ENCODE assay signal across 8 mouse cellular contexts in genomic region chr12:113119516-113120410, GRCm38 (mm10). TPM values are rescaled to one million over a fixed set of nuclear protein-coding genes. Genes with fewer than 3 reads are reported as not detected.
DNase-seq lines count a peak whose midpoint lies in the region; ATAC-seq and TF ChIP-seq lines count a peak whose summit lies in the region.

No protein-coding gene starts in this region.

- WGBS in embryonic facial prominence, embryonic 10.5 days: 88% methylated on average over 20 of the region's 20 CpGs
- 83% methylated on average over 20 of the region's 20 CpGs for WGBS in kidney, adult 2 months
- 84% methylated on average over 20 of the region's 20 CpGs for WGBS in limb, embryonic 15.5 days
- WGBS in midbrain, embryonic 16.5 days: 87% methylated on average over 20 of the region's 20 CpGs
- 87% methylated on average over 20 of the region's 20 CpGs for WGBS in stomach, embryonic 14.5 days

- no peak for TF ChIP-seq POLR2A in kidney, adult 2 months (IDR thresholded peaks at IDR 0.05; ENCODE audit: low read depth, low read length)

- peak; percentile 85 for DNase-seq in CD4-positive, CD25-positive, alpha-beta regulatory T cell, adult 2 months (ENCODE audit: low read depth, low spot score)
- DNase-seq in adrenal gland, postnatal 10 days: peak; percentile 90
- peak; percentile 81 for DNase-seq in embryonic facial prominence, embryonic 10.5 days (ENCODE audit: low spot score)
- peak; percentile 90 for DNase-seq in heart, adult 8-10 months (ENCODE audit: low spot score)
- peak; percentile 81 for DNase-seq in kidney, adult 2 months

- H3K4me1 ChIP-seq in embryonic facial prominence, embryonic 10.5 days: no peaks in the 10 kb centered on the region
- no peaks in the 10 kb centered on the region for H3K4me1 ChIP-seq in kidney, adult 2 months (ENCODE audit: control insufficient read depth, insufficient read depth, low read length)
- H3K4me1 ChIP-seq in limb, embryonic 15.5 days: peaks cover 3% of the 10 kb centered on the region; the same call in 1 of the 2 replicates
- H3K4me1 ChIP-seq in midbrain, embryonic 16.5 days (ENCODE audit: control insufficient read depth, insufficient read depth, low read length): no peaks in the 10 kb centered on the region
- no peaks in the 10 kb centered on the region for H3K4me1 ChIP-seq in stomach, embryonic 14.5 days (ENCODE audit: control insufficient read depth, insufficient read depth, low read length)

- no peak overlapping the region for H3K4me3 ChIP-seq in embryonic facial prominence, embryonic 10.5 days
- no peak overlapping the region for H3K4me3 ChIP-seq in kidney, adult 2 months (ENCODE audit: insufficient read depth, low read depth, low read length)
- H3K4me3 ChIP-seq in limb, embryonic 15.5 days: no peak overlapping the region
- H3K4me3 ChIP-seq in midbrain, embryonic 16.5 days (ENCODE audit: low read depth, low read length): no peak overlapping the region
- no peak overlapping the region for H3K4me3 ChIP-seq in stomach, embryonic 14.5 days (ENCODE audit: low read depth, low read length)

- no peak overlapping the region for H3K4me2 ChIP-seq in limb, embryonic 15.5 days
- H3K4me2 ChIP-seq in midbrain, embryonic 16.5 days (ENCODE audit: low read length): no peak overlapping the region
- H3K4me2 ChIP-seq in stomach, embryonic 14.5 days (replicated peaks; ENCODE audit: low read depth, low read length): no peak overlapping the region

- 0 out of 2 replicates have a peak, but pooled peaks have one; percentile 33 for ATAC-seq in limb, embryonic 15.5 days (ENCODE audit: insufficient number of reproducible peaks, low FRiP score, low TSS enrichment, low read depth)
- ATAC-seq in midbrain, embryonic 16.5 days: peak; percentile 52
- ATAC-seq in stomach, embryonic 14.5 days (ENCODE audit: insufficient number of reproducible peaks, insufficient read depth, low FRiP score, low read depth): peak; percentile 54; the same call in 1 of the 2 replicates

- no peaks in the 10 kb centered on the region for H3K27me3 ChIP-seq in embryonic facial prominence, embryonic 10.5 days (replicated peaks; ENCODE audit: low read depth, poor library complexity, severe bottlenecking)
- H3K27me3 ChIP-seq in kidney, adult 2 months (replicated peaks; ENCODE audit: control insufficient read depth, insufficient read depth, low read length): no peaks in the 10 kb centered on the region
- H3K27me3 ChIP-seq in limb, embryonic 15.5 days: no peaks in the 10 kb centered on the region
- no peaks in the 10 kb centered on the region for H3K27me3 ChIP-seq in midbrain, embryonic 16.5 days (ENCODE audit: control insufficient read depth, insufficient read depth, low read depth, low read length)
- no peaks in the 10 kb centered on the region for H3K27me3 ChIP-seq in stomach, embryonic 14.5 days (ENCODE audit: control insufficient read depth, insufficient read depth, low read length)

- TF ChIP-seq CTCF in kidney, adult 2 months (conservative IDR thresholded peaks at IDR 0.05; ENCODE audit: insufficient read depth, insufficient read length, low read depth, low read length): peak; percentile 87

- H3K9me3 ChIP-seq in embryonic facial prominence, embryonic 10.5 days: no peaks in the 10 kb centered on the region
- no peaks in the 10 kb centered on the region for H3K9me3 ChIP-seq in limb, embryonic 15.5 days
- H3K9me3 ChIP-seq in midbrain, embryonic 16.5 days (replicated peaks; ENCODE audit: control insufficient read depth, low read length, poor library complexity, severe bottlenecking): no peaks in the 10 kb centered on the region
- H3K9me3 ChIP-seq in stomach, embryonic 14.5 days (ENCODE audit: control insufficient read depth, low read depth, low read length): no peaks in the 10 kb centered on the region

- H3K27ac ChIP-seq in embryonic facial prominence, embryonic 10.5 days (replicated peaks): no peak overlapping the region
- H3K27ac ChIP-seq in kidney, adult 2 months (ENCODE audit: insufficient read depth, low read depth, low read length): no peak overlapping the region
- H3K27ac ChIP-seq in limb, embryonic 15.5 days: no peak overlapping the region
- no peak overlapping the region for H3K27ac ChIP-seq in midbrain, embryonic 16.5 days (ENCODE audit: low read length)
- no peak overlapping the region for H3K27ac ChIP-seq in stomach, embryonic 14.5 days (ENCODE audit: low read length)

- H3K9ac ChIP-seq in limb, embryonic 15.5 days: no peak overlapping the region
- no peak overlapping the region for H3K9ac ChIP-seq in midbrain, embryonic 16.5 days (ENCODE audit: low read depth, low read length)
- no peak overlapping the region for H3K9ac ChIP-seq in stomach, embryonic 14.5 days (replicated peaks; ENCODE audit: low read depth, low read length)

- H3K36me3 ChIP-seq in embryonic facial prominence, embryonic 10.5 days (replicated peaks): peaks cover 98% of the 10 kb centered on the region
- H3K36me3 ChIP-seq in kidney, adult 2 months (ENCODE audit: control insufficient read depth, insufficient read depth, low read length): no peaks in the 10 kb centered on the region
- peaks cover 93% of the 10 kb centered on the region for H3K36me3 ChIP-seq in limb, embryonic 15.5 days
- peaks cover 27% of the 10 kb centered on the region for H3K36me3 ChIP-seq in midbrain, embryonic 16.5 days (ENCODE audit: control insufficient read depth, insufficient read depth, low read length)
- peaks cover 74% of the 10 kb centered on the region for H3K36me3 ChIP-seq in stomach, embryonic 14.5 days (ENCODE audit: control insufficient read depth, insufficient read depth, low read length)

RNA-seq across cellular contexts. Expression of gene Crip2, which starts 20.3 kb away (rescaled TPM):
- total RNA-seq in adrenal gland, postnatal 10 days (2021): 100 to 1,000 TPM; 184 to 199 TPM
- 91.8 and 96.4 TPM in 2 replicates for polyA plus RNA-seq in embryonic facial prominence, embryonic 10.5 days (2016; fragmentation: Nextera tagmentation; extraction: Ambion mirVana)
- 1,000 to 10,000 TPM; 1,612 to 1,913 (median 1,690) TPM for total RNA-seq in heart, adult 8-10 months (2022)
- polyA plus RNA-seq in kidney, adult 2 months (2012; rRNA removed): 221 and 233 TPM in 2 replicates
- 113 and 182 TPM in 2 replicates for polyA plus RNA-seq in limb, embryonic 15.5 days (2015; fragmentation: Nextera tagmentation; extraction: Ambion mirVana)
- polyA plus RNA-seq in midbrain, embryonic 16.5 days (2015; fragmentation: Nextera tagmentation; extraction: Ambion mirVana): 369 and 395 TPM in 2 replicates
- polyA plus RNA-seq in stomach, embryonic 14.5 days (2014; fragmentation: Nextera tagmentation; extraction: Ambion mirVana): 118 and 124 TPM in 2 replicates

RNA-seq across cellular contexts. Expression of gene Mta1, which starts 21.7 kb away (rescaled TPM):
- 10 to 100 TPM; 78.1 to 85.9 TPM for total RNA-seq in adrenal gland, postnatal 10 days (2021)
- polyA plus RNA-seq in embryonic facial prominence, embryonic 10.5 days (2016; fragmentation: Nextera tagmentation; extraction: Ambion mirVana): 20.3 and 21.0 TPM in 2 replicates
- total RNA-seq in heart, adult 8-10 months (2022): 10 to 100 TPM; 45.0 to 47.2 (median 46.1) TPM
- polyA plus RNA-seq in kidney, adult 2 months (2012; rRNA removed): 39.0 and 44.4 TPM in 2 replicates
- polyA plus RNA-seq in limb, embryonic 15.5 days (2015; fragmentation: Nextera tagmentation; extraction: Ambion mirVana): 10.6 and 12.9 TPM in 2 replicates
- polyA plus RNA-seq in midbrain, embryonic 16.5 days (2015; fragmentation: Nextera tagmentation; extraction: Ambion mirVana): 14.4 and 15.9 TPM in 2 replicates
- polyA plus RNA-seq in stomach, embryonic 14.5 days (2014; fragmentation: Nextera tagmentation; extraction: Ambion mirVana): 18.7 and 21.8 TPM in 2 replicates

RNA-seq across cellular contexts. Expression of gene Crip1, which starts 26.4 kb away (rescaled TPM):
- total RNA-seq in adrenal gland, postnatal 10 days (2021): 100 to 1,000 TPM; 151 to 176 TPM
- polyA plus RNA-seq in embryonic facial prominence, embryonic 10.5 days (2016; fragmentation: Nextera tagmentation; extraction: Ambion mirVana): 53.6 and 57.1 TPM in 2 replicates
- total RNA-seq in heart, adult 8-10 months (2022): 100 to 1,000 TPM; 154 to 215 (median 169) TPM
- 195 and 229 TPM in 2 replicates for polyA plus RNA-seq in kidney, adult 2 months (2012; rRNA removed)
- 560 and 613 TPM in 2 replicates for polyA plus RNA-seq in limb, embryonic 15.5 days (2015; fragmentation: Nextera tagmentation; extraction: Ambion mirVana)
- 16.8 and 23.3 TPM in 2 replicates for polyA plus RNA-seq in midbrain, embryonic 16.5 days (2015; fragmentation: Nextera tagmentation; extraction: Ambion mirVana)
- 233 and 261 TPM in 2 replicates for polyA plus RNA-seq in stomach, embryonic 14.5 days (2014; fragmentation: Nextera tagmentation; extraction: Ambion mirVana)

RNA-seq across cellular contexts. Expression of gene Tedc1, which starts 36.5 kb away (rescaled TPM):
- 1 to 10 TPM; 3.1 to 5.4 TPM for total RNA-seq in adrenal gland, postnatal 10 days (2021)
- 57.5 and 59.4 TPM in 2 replicates for polyA plus RNA-seq in embryonic facial prominence, embryonic 10.5 days (2016; fragmentation: Nextera tagmentation; extraction: Ambion mirVana)
- total RNA-seq in heart, adult 8-10 months (2022): under 1 TPM; 0.12 to 0.49 (median 0.33) TPM
- polyA plus RNA-seq in kidney, adult 2 months (2012; rRNA removed): 1.0 and 1.3 TPM in 2 replicates
- 25.4 and 28.5 TPM in 2 replicates for polyA plus RNA-seq in limb, embryonic 15.5 days (2015; fragmentation: Nextera tagmentation; extraction: Ambion mirVana)
- polyA plus RNA-seq in midbrain, embryonic 16.5 days (2015; fragmentation: Nextera tagmentation; extraction: Ambion mirVana): 11.0 and 11.4 TPM in 2 replicates
- 29.2 and 34.7 TPM in 2 replicates for polyA plus RNA-seq in stomach, embryonic 14.5 days (2014; fragmentation: Nextera tagmentation; extraction: Ambion mirVana)

RNA-seq across cellular contexts. Expression of gene Tex22, which starts 45.5 kb away (rescaled TPM):
- not detected for total RNA-seq in adrenal gland, postnatal 10 days (2021)
- not detected in 2 replicates for polyA plus RNA-seq in embryonic facial prominence, embryonic 10.5 days (2016; fragmentation: Nextera tagmentation; extraction: Ambion mirVana)
- total RNA-seq in heart, adult 8-10 months (2022): not detected
- polyA plus RNA-seq in kidney, adult 2 months (2012; rRNA removed): 0.16 and 0.46 TPM in 2 replicates
- polyA plus RNA-seq in limb, embryonic 15.5 days (2015; fragmentation: Nextera tagmentation; extraction: Ambion mirVana): 0.19 TPM in 1 of 2 replicates, not detected in the other
- polyA plus RNA-seq in midbrain, embryonic 16.5 days (2015; fragmentation: Nextera tagmentation; extraction: Ambion mirVana): not detected in 2 replicates
- not detected in 2 replicates for polyA plus RNA-seq in stomach, embryonic 14.5 days (2014; fragmentation: Nextera tagmentation; extraction: Ambion mirVana)
